Mouse (Mus musculus) lung, postnatal 0 days (tissue): Measurements from ENCODE around the gene Fam71f1. TPM values are rescaled to one million over a fixed set of nuclear protein-coding genes. Genes with fewer than 3 reads are reported as not detected.
"Not testable (repeated sequence)": the region's sequence is repeated elsewhere in the genome, so short reads cannot be mapped to it uniquely, and the experiment has no call there.

Experiments
- ATAC-seq: fragments of 200-750 bp; cut with Nextera tagmentation; 2 replicates; pipeline ENCODE4 v1.8.0; 2017; ENCODE audit warnings: moderate library complexity
- DNase-seq: peaks from one replicate; pipeline ENCODE4 v3.0.0-alpha.2; 2016; ENCODE audit warnings: low spot score
- H3K27ac ChIP-seq: fragments of 300-500 bp; sonication (generic); 2 replicates; pipeline ENCODE4 v1.5.1; 2014; ENCODE audit warnings: antibody characterized with exemption, mild to moderate bottlenecking, low read length, mixed read lengths
- H3K27me3 ChIP-seq: fragments of 300-500 bp; sonication (generic); replicated peaks from 2 replicates; pipeline ENCODE4 v1.6.1; 2014; ENCODE audit warnings: low read length, mixed read lengths; ENCODE audit not compliant: insufficient read depth
- H3K36me3 ChIP-seq: fragments of 300-500 bp; sonication (generic); 2 replicates; pipeline ENCODE4 v1.6.1; 2014; ENCODE audit warnings: low read length, mixed read lengths; ENCODE audit not compliant: insufficient read depth
- H3K4me1 ChIP-seq: fragments of 300-500 bp; sonication (generic); 2 replicates; pipeline ENCODE4 v1.6.1; 2014; ENCODE audit warnings: antibody characterized with exemption, low read depth, low read length, mixed read lengths; ENCODE audit not compliant: insufficient read depth
- H3K4me2 ChIP-seq: fragments of 300-500 bp; sonication (generic); replicated peaks from 2 replicates; pipeline ENCODE4 v1.6.1; 2014; ENCODE audit warnings: low read depth, mild to moderate bottlenecking, low read length, moderate library complexity, mixed read lengths
- H3K4me3 ChIP-seq: fragments of 300-500 bp; sonication (generic); 2 replicates; pipeline ENCODE4 v1.5.1; 2014; ENCODE audit warnings: low read depth, low read length
- H3K9ac ChIP-seq: fragments of 300-500 bp; sonication (generic); replicated peaks from 2 replicates; pipeline ENCODE4 v1.6.1; 2014; ENCODE audit warnings: low read depth, mild to moderate bottlenecking
- H3K9me3 ChIP-seq: fragments of 300-500 bp; sonication (generic); 2 replicates; pipeline ENCODE4 v1.6.1; 2016; ENCODE audit warnings: low read length, mixed read lengths
- CTCF ChIP-seq: IDR thresholded peaks from 2 replicates; pipeline ENCODE4 v1.5.1; 2016; ENCODE audit warnings: antibody characterized with exemption, mild to moderate bottlenecking
- EP300 ChIP-seq: IDR thresholded peaks from 2 replicates; pipeline ENCODE4 v1.6.1; 2016; ENCODE audit warnings: antibody characterized with exemption, mild to moderate bottlenecking, control low read depth
- WGBS: fragments of 180-500 bp; shearing (Covaris S2); extraction: QIAGEN DNeasy Blood & Tissue Kit; methylation state at CpG from one replicate; pipeline ENCODE4 v1.1.7; 2014; 5-methylcytosine and 5-hydroxymethylcytosine counted together
- polyA plus RNA-seq: library from polyadenylated mRNA; unstranded; fragments of >200 nt; fragmentation: Nextera tagmentation; extraction: Ambion mirVana; gene quantifications from 2 replicates; pipeline ENCODE4 v1.2.1, GENCODE M21; 2015

Fam71f1 gene
- polyA plus RNA-seq, 1 experiment from 2014 or later: not detected

DNA sequence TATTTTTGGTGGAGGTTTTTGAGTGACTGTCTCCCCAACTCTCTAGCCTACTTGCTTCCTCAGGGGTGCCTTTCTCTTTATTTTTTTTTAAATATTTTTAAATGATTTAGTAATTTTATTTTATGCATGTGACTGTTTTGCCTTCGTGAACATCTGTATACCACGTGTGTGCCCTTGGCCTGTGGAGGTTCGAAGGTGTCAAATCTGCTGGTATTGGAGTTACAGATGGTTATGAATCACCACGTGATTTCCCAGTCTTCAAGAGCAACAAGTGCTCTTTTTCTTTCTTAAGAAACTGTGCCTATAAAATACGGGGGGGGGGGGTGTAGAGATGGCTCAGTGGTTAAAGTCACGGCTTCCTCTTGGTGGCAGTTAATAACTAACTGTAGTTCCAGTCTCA lies 2.6 kb downstream of the Fam71f1 start:
- DNase-seq (no peak), ATAC-seq (no peak)
- no peak overlapping the region for H3K9ac ChIP-seq
- no peaks in the 10 kb centered on the region for H3K27me3 ChIP-seq
- H3K4me2 ChIP-seq: no peak overlapping the region
- no peaks in the 10 kb centered on the region for H3K36me3 ChIP-seq
- TF ChIP-seq EP300 (no peak), CTCF (no peak)
- 72% methylated on average over 6 of the region's 6 CpGs for WGBS
- no peaks in the 10 kb centered on the region for H3K9me3 ChIP-seq
- no peaks in the 10 kb centered on the region for H3K4me1 ChIP-seq
- H3K4me3 ChIP-seq: no peak overlapping the region
- no peak overlapping the region for H3K27ac ChIP-seq

DNA sequence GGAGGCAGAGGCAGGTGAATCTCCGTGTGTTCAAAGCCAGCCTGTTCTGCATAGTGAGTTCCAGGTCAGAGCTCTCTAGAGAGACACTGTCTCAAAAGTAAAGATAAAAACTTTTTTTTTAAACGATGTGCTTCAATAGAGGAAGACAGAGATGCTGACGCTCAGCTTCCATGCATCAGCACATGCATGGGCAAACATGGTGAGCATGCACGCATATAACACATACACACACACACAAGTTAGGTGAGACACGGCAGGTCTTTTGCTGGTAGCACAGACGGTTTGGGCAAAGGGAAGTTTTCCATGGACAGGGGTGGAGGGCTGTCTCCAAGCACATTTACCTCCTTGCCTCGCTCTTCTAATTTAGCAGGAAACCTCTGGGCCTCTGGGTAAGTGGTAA lies 3.2 kb downstream of the Fam71f1 start:
- H3K27ac ChIP-seq: no peak overlapping the region
- H3K9ac ChIP-seq: no peak overlapping the region
- H3K27me3 ChIP-seq: no peaks in the 10 kb centered on the region
- H3K9me3 ChIP-seq: no peaks in the 10 kb centered on the region
- H3K4me3 ChIP-seq: no peak overlapping the region
- ATAC-seq: no peak
- no peak overlapping the region for H3K4me2 ChIP-seq
- H3K4me1 ChIP-seq: no peaks in the 10 kb centered on the region
- H3K36me3 ChIP-seq: no peaks in the 10 kb centered on the region
- 94% methylated on average over 7 of the region's 7 CpGs for WGBS
- TF ChIP-seq EP300 (no peak), CTCF (no peak)
- DNase-seq: no peak

DNA sequence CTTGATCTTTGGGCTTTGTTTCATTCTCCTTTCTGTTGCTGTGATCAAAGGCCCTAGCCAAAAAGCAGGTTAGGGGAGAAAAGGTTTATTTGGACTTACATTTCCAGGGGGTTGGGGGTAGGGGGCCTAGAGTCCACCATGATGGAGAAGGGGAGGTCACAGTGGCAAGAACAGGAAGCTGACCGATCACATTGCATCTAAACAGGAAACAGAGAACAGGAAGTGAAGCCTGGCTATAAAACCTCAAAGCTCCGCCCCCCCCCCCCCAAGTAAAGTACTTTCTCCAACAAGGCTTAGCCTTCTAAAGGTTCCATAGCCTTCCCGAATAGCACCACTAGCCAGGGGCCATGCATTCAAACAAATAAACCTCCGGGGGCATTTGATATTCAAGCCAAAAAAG lies 3.8 kb downstream of the Fam71f1 start:
- Histone ChIP-seq H3K27me3 (no peaks in the 10 kb centered on the region), H3K4me2 (no peak overlapping the region), H3K9me3 (no peaks in the 10 kb centered on the region), H3K27ac (no peak overlapping the region), H3K4me1 (no peaks in the 10 kb centered on the region), H3K9ac (no peak overlapping the region), H3K36me3 (no peaks in the 10 kb centered on the region), H3K4me3 (no peak overlapping the region)
- 77% methylated on average over 4 of the region's 4 CpGs for WGBS
- no peak for TF ChIP-seq CTCF
- TF ChIP-seq EP300: no peak
- no peak for ATAC-seq
- DNase-seq: no peak

DNA sequence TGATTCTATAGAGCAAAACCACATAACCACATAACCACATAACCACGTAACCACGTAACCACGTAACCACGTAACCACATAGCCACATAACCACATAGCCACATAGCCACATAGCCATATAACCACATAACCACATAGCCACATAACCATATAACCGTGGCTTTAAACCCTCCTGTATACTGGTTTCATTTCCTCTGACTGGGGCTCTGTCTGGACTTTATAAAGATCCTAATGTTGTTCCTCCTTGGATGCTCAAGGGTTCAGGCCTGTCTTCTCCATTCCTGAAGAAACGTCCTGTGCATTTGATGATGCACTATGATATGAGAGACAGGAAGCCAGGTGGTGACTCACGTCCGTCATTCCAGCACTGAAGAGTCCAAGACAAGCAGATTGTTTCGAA lies 8.0 kb downstream of the Fam71f1 start:
- WGBS: 80% methylated on average over 9 of the region's 9 CpGs
- H3K36me3 ChIP-seq: no peaks in the 10 kb centered on the region
- H3K27me3 ChIP-seq: no peaks in the 10 kb centered on the region
- no peak for ATAC-seq
- H3K4me3 ChIP-seq: no peak overlapping the region
- H3K9ac ChIP-seq: no peak overlapping the region
- DNase-seq: no peak
- H3K9me3 ChIP-seq: no peaks in the 10 kb centered on the region
- H3K4me1 ChIP-seq: no peaks in the 10 kb centered on the region
- no peak overlapping the region for H3K27ac ChIP-seq
- TF ChIP-seq EP300 (no peak), CTCF (no peak)
- no peak overlapping the region for H3K4me2 ChIP-seq

DNA sequence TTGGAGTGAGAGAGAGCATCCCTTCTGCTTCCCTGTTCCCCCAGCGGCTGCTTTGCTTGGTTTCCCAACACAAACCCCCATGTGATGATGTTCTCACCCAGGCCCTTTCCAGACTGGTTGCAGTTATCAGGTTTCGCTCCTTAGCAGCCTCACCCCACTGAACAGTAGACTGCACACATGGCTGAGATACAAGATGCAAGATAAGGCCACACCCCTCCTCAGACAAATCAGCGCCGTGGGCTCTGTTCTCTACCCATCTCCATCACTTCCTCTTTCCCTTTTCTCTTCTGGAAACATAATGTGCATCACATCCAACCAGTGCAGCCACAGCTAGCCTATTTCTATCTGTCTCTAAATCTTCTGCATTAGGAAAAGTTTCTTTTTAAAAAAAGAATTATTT lies 10.6 kb downstream of the Fam71f1 start:
- Histone ChIP-seq H3K4me2 (no peak overlapping the region), H3K27me3 (no peaks in the 10 kb centered on the region), H3K36me3 (no peaks in the 10 kb centered on the region), H3K27ac (no peak overlapping the region), H3K9me3 (no peaks in the 10 kb centered on the region), H3K9ac (no peak overlapping the region), H3K4me3 (no peak overlapping the region), H3K4me1 (no peaks in the 10 kb centered on the region)
- WGBS: 50% methylated on average over 4 of the region's 4 CpGs
- no peak for TF ChIP-seq EP300
- TF ChIP-seq CTCF: no peak
- ATAC-seq (no peak), DNase-seq (no peak)

DNA sequence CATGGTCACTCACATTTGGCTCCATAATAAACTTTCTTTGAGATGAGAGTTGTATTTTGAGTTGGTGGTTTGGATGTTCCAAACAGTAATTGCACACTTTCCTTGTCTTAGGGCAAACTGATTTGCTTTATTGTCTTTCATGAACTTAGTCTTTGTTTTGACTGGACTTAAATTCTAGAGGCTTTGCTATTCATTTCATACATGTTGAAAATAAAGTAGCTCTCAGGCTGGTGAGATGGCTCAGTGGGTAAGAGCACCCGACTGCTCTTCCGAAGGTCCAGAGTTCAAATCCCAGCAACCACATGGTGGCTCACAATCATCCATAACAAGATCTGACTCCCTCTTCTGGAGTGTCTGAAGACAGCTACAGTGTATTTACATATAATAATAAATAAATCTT lies 27.6 kb downstream of the Fam71f1 start:
- not testable (repeated sequence) for H3K9me3 ChIP-seq, H3K27ac ChIP-seq, H3K4me1 ChIP-seq, H3K4me2 ChIP-seq, H3K9ac ChIP-seq, DNase-seq, H3K36me3 ChIP-seq, H3K4me3 ChIP-seq, H3K27me3 ChIP-seq, ATAC-seq
- WGBS: 98% methylated on average over 2 of the region's 2 CpGs

DNA sequence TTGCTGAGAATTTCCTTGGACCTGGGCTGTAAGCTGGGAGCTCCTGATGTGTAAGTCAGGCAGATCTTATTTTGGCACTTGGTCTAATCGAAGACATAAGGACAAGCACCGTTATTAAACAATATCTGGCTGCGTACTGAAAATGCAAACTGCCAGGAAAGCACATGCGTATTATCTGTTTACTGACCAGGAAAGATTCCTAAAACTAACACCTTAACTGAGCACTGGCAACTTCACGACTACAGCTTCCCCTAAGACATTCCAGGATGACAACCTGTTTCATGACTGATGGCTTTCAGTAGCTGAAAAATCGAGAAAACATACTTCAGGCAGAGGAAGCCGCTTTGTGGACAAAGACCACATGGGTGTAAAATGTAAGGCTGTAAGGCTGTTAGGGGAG lies 28.2 kb downstream of the Fam71f1 start:
- 16% methylated on average over 7 of the region's 7 CpGs for WGBS
- peak overlapping the region; percentile 84 for H3K27ac ChIP-seq
- ATAC-seq (no peak), DNase-seq (no peak)
- no peaks in the 10 kb centered on the region for H3K36me3 ChIP-seq
- peak overlapping the region; percentile 45 for H3K9ac ChIP-seq
- H3K9me3 ChIP-seq: no peaks in the 10 kb centered on the region
- peaks cover 5% of the 10 kb centered on the region; the same call in 1 of the 2 replicates for H3K4me1 ChIP-seq
- TF ChIP-seq EP300: no peak
- no peak for TF ChIP-seq CTCF
- H3K4me2 ChIP-seq: peak overlapping the region; percentile 56
- peak overlapping the region; percentile 85 for H3K4me3 ChIP-seq
- H3K27me3 ChIP-seq: no peaks in the 10 kb centered on the region
